Mouse (Mus musculus) limb, embryonic 10.5 days (tissue): ENCODE data around the gene Rbm43. TPM values are rescaled to one million over a fixed set of nuclear protein-coding genes. Genes with fewer than 3 reads are reported as not detected.

Source experiments
- DNase-seq: peaks from one replicate; pipeline ENCODE4 v3.0.0-alpha.2; 2017; ENCODE audit warnings: low spot score
- H3K27ac ChIP-seq: fragments of 300-500 bp; sonication (generic); 2 replicates; pipeline ENCODE4 v1.5.1; 2016; ENCODE audit warnings: mild to moderate bottlenecking
- H3K27me3 ChIP-seq: fragments of 300-500 bp; sonication (generic); 2 replicates; pipeline ENCODE4 v1.6.1; 2016; ENCODE audit warnings: low read depth, mild to moderate bottlenecking; ENCODE audit not compliant: poor library complexity, severe bottlenecking
- H3K36me3 ChIP-seq: fragments of 300-500 bp; sonication (generic); 2 replicates; pipeline ENCODE4 v1.6.1; 2016; ENCODE audit warnings: mild to moderate bottlenecking, moderate library complexity
- H3K4me1 ChIP-seq: fragments of 300-500 bp; sonication (generic); 2 replicates; pipeline ENCODE4 v1.6.1; 2016
- H3K4me3 ChIP-seq: fragments of 300-500 bp; sonication (generic); 2 replicates; pipeline ENCODE4 v1.5.1; 2016; ENCODE audit warnings: mild to moderate bottlenecking, moderate library complexity
- H3K9me3 ChIP-seq: fragments of 300-500 bp; sonication (generic); replicated peaks from 2 replicates; pipeline ENCODE4 v1.6.1; 2016; ENCODE audit warnings: mild to moderate bottlenecking
- WGBS: fragments of 180-500 bp; shearing (Covaris S2); methylation state at CpG from one replicate; pipeline ENCODE4 v1.1.7; 2016; 5-methylcytosine and 5-hydroxymethylcytosine counted together
- polyA plus RNA-seq: library from polyadenylated mRNA; unstranded; fragments of >200 nt; fragmentation: Nextera tagmentation; extraction: Ambion mirVana; gene quantifications from 2 replicates; pipeline ENCODE4 v1.2.1, GENCODE M21; 2016

Gene Rbm43
- polyA plus RNA-seq, 1 experiment from 2014 or later, result 9.0 TPM

DNA sequence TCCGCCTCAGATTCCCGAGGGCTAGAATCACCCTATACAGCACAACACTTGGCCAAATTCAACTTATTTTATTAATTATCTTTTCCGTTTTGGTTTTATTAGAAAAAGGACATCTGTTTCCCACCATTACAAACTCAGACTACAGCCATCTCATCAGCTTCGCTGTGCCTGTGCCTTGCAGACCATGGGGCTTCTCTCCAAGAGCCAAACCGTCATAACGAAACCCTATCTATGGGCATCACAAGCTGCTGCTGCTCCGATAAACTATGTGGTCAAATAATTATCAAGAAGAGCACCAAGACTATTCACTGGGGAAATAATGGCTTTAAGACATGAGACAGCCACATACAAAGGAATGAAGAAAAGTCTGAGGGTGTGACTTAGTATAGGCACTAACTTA lies 6.9 kb upstream of the Rbm43 start:
- Histone ChIP-seq H3K36me3 (no peaks in the 10 kb centered on the region), H3K27ac (no peak overlapping the region), H3K9me3 (no peaks in the 10 kb centered on the region)

DNA sequence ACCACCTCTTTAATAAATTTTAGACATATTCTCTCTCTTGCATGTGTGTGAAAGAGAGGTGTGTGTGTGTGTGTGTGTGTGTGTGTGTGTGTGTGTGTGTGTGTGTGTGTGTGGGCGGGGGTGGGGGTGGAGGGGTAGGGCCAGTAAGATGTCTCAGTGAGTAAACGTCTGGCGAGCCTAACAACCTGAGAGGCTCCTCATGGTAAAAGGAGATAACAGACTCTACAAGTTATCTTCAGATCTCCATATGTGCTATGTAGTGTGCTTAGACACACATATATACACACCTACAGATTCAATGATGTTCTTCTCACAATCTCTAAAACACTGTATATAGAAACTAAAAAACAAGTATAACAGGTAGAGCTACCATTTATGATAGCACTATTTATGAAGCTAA lies 3.8 kb upstream of the Rbm43 start:
- no peaks in the 10 kb centered on the region for H3K36me3 ChIP-seq
- peaks cover 17% of the 10 kb centered on the region for H3K4me1 ChIP-seq
- H3K27me3 ChIP-seq, result peaks cover 4% of the 10 kb centered on the region; the same call in 1 of the 2 replicates
- H3K27ac ChIP-seq, result no peak overlapping the region
- WGBS, result 81% methylated on average over 3 of the region's 3 CpGs
- no peak for DNase-seq
- H3K9me3 ChIP-seq, result no peaks in the 10 kb centered on the region
- H3K4me3 ChIP-seq, result no peak overlapping the region

More for the DNA sequence above, 6.9 kb upstream of the Rbm43 start:
- Histone ChIP-seq H3K27me3 (no peaks in the 10 kb centered on the region), H3K4me3 (no peak overlapping the region), H3K4me1 (no peaks in the 10 kb centered on the region)
- WGBS, result 91% methylated on average over 7 of the region's 7 CpGs
- no peak for DNase-seq

- DNase-seq, result no peak
- WGBS, result 75% methylated on average over 6 of the region's 6 CpGs
- Histone ChIP-seq H3K27me3 (peaks cover 4% of the 10 kb centered on the region; the same call in 1 of the 2 replicates), H3K4me3 (no peak overlapping the region), H3K36me3 (no peaks in the 10 kb centered on the region), H3K27ac (no peak overlapping the region), H3K9me3 (no peaks in the 10 kb centered on the region), H3K4me1 (peaks cover 21% of the 10 kb centered on the region)
Observed at GRCm38 (mm10) chr2:51937004-51937403, 2.0 kb upstream of the Rbm43 start.

DNA sequence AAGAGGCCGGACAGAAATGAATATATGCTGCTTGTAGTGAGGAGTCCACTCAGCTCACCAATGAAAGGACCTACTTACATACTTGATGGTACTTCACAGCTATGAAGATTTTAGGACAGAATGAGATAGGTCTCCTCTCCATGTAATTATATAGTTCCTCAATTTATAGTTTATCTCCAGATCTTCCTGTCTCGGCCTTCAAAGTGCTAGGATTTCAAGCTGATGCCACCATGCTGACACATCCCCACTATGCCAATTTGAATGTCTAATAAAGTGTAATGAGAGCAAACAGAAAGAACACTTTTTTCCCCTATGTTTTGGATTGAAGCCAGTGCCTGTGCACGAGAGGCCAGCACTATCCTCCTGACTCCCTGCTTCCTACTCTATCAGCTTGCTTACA lies 1.6 kb upstream of the Rbm43 start:
- WGBS, result 88% methylated on average over 3 of the region's 3 CpGs
- Histone ChIP-seq H3K4me1 (peaks cover 21% of the 10 kb centered on the region), H3K27me3 (peaks cover 4% of the 10 kb centered on the region; the same call in 1 of the 2 replicates), H3K4me3 (no peak overlapping the region), H3K9me3 (no peaks in the 10 kb centered on the region), H3K27ac (no peak overlapping the region), H3K36me3 (no peaks in the 10 kb centered on the region)
- no peak for DNase-seq

GRCm38 (mm10) chr2:51935921-51936320 lies 958 bp upstream of the Rbm43 start:
- Histone ChIP-seq H3K36me3 (peaks cover under 1% of the 10 kb centered on the region; the same call in 1 of the 2 replicates), H3K27me3 (peaks cover 4% of the 10 kb centered on the region; the same call in 1 of the 2 replicates), H3K4me1 (peaks cover 21% of the 10 kb centered on the region), H3K9me3 (no peaks in the 10 kb centered on the region), H3K27ac (no peak overlapping the region), H3K4me3 (no peak overlapping the region)
- WGBS, result 90% methylated on average over 7 of the region's 7 CpGs
- no peak for DNase-seq

GRCm38 (mm10) chr2:51933341-51934134 lies 1.4 kb downstream of the Rbm43 start:
- Histone ChIP-seq H3K27ac (no peak overlapping the region), H3K4me1 (peaks cover 21% of the 10 kb centered on the region), H3K4me3 (peak overlapping the region; percentile 62), H3K27me3 (peaks cover 4% of the 10 kb centered on the region; the same call in 1 of the 2 replicates), H3K36me3 (peaks cover 11% of the 10 kb centered on the region), H3K9me3 (no peaks in the 10 kb centered on the region)
- no peak for DNase-seq
- 26% methylated on average over 11 of the region's 12 CpGs for WGBS

DNA sequence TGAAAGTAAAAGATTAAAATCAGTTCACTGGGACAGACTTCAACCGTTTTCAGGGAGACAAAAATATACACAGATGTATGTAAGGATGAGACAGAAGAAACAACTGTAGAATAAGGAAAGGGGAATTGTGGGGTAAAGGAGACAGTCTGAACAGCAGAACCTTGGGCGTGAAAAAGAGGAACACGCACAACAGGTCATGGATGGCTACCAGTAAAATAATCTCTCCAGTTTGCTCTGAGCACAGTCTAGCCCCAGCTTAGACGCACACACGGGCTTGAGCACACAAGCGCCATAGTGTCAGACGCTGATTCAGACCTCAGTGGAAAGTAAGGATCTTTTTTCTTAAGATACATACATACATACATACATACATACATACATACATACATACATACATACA lies 3.7 kb downstream of the Rbm43 start:
- 93% methylated on average over 7 of the region's 7 CpGs for WGBS
- H3K27me3 ChIP-seq, result peaks cover 4% of the 10 kb centered on the region; the same call in 1 of the 2 replicates
- no peaks in the 10 kb centered on the region for H3K9me3 ChIP-seq
- no peak overlapping the region for H3K27ac ChIP-seq
- H3K4me1 ChIP-seq, result peaks cover 21% of the 10 kb centered on the region
- H3K4me3 ChIP-seq, result no peak overlapping the region
- H3K36me3 ChIP-seq, result peaks cover 11% of the 10 kb centered on the region
- no peak for DNase-seq

DNA sequence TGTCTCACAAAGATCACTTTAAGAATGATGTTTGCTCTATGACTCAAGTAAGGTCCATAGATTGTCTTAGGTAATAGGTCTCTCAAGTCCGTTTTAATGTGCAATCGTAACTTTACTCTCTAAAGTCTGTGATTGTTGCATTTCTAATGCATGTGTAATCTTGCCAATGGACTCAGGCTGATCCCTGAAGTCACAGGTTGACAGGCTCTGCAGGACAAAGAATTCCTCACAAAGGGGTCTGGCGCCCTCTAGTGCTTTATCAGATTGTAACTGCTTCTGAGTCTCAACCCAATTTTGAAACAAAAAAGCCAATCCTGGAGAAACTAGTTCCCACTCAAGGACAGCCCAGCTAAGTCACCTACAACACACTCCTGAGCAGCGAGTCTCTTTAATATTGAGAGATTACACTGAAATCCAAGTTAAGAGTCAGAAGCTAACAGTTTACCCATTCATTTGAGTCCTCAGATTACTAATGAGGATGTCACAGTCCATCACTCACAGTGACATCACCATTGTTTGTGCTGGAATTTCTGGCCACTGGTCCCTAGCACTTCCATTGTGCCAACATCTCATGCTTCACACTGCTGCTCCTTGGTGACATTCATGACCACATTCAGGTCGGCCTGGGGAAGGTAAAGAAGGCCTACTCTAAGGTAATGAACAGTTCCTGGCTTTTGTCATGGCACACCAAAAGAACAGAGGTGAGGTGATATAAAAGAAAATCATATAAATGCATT lies 19.9 kb downstream of the Rbm43 start:
- DNase-seq, result peak; percentile 82
- Histone ChIP-seq H3K9me3 (no peaks in the 10 kb centered on the region), H3K27ac (no peak overlapping the region), H3K27me3 (no peaks in the 10 kb centered on the region), H3K4me1 (peaks cover 16% of the 10 kb centered on the region), H3K36me3 (no peaks in the 10 kb centered on the region), H3K4me3 (no peak overlapping the region)
- 17% methylated on average over 5 of the region's 5 CpGs for WGBS

GRCm38 (mm10) chr2:51914532-51914931 lies 20.4 kb downstream of the Rbm43 start:
- H3K36me3 ChIP-seq, result no peaks in the 10 kb centered on the region
- DNase-seq, result no peak
- peaks cover 16% of the 10 kb centered on the region for H3K4me1 ChIP-seq

DNA sequence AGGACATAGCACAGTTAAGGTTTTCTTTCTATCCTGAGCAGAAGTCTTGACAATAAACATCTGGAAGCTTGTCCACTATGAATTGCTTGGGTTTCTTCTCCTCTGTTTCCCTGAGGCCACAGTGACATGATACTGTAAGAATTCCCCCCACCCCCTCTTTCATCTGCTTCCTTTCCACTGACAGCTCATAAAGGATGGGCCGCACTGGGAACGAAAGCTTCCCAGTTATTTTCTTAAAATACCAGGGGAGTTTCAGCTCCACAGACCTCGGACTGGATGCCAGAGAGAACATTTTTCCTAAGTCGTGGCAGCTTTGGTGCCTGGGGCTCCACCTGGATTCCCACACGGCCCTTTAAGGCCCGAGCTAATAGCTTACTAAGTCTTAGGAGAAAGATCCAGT lies 22.2 kb downstream of the Rbm43 start:
- WGBS, result 19% methylated on average over 6 of the region's 6 CpGs
- DNase-seq, result no peak
- Histone ChIP-seq H3K27me3 (no peaks in the 10 kb centered on the region), H3K36me3 (no peaks in the 10 kb centered on the region), H3K4me1 (peaks cover 16% of the 10 kb centered on the region), H3K4me3 (no peak overlapping the region), H3K27ac (peak overlapping the region; percentile 44), H3K9me3 (no peaks in the 10 kb centered on the region)

More at GRCm38 (mm10) chr2:51914532-51914931, 20.4 kb downstream of the Rbm43 start:
- no peaks in the 10 kb centered on the region for H3K27me3 ChIP-seq
- H3K9me3 ChIP-seq, result no peaks in the 10 kb centered on the region
- no peak overlapping the region for H3K27ac ChIP-seq
- no peak overlapping the region for H3K4me3 ChIP-seq
- 62% methylated on average over 7 of the region's 7 CpGs for WGBS

- Histone ChIP-seq H3K27me3 (no peaks in the 10 kb centered on the region), H3K9me3 (no peaks in the 10 kb centered on the region), H3K27ac (no peak overlapping the region), H3K36me3 (no peaks in the 10 kb centered on the region), H3K4me3 (no peak overlapping the region), H3K4me1 (peaks cover 21% of the 10 kb centered on the region)
- DNase-seq, result no peak
- 73% methylated on average over 2 of the region's 2 CpGs for whole genome bisulfite sequencing
Observed at GRCm38 (mm10) chr2:51911864-51912263, 23.1 kb downstream of the Rbm43 start.

GRCm38 (mm10) chr2:51907538-51908110 lies 27.3 kb downstream of the Rbm43 start:
- Histone ChIP-seq H3K27me3 (no peaks in the 10 kb centered on the region), H3K4me1 (peaks cover 15% of the 10 kb centered on the region), H3K4me3 (no peak overlapping the region), H3K27ac (0 out of 2 replicates have a peak overlapping the region, but pooled peaks have one; percentile 27), H3K36me3 (no peaks in the 10 kb centered on the region), H3K9me3 (no peaks in the 10 kb centered on the region)
- 79% methylated on average over 4 of the region's 4 CpGs for WGBS
- no peak for DNase-seq

GRCm38 (mm10) chr2:51905637-51906036 lies 29.3 kb downstream of the Rbm43 start:
- H3K27me3 ChIP-seq, result no peaks in the 10 kb centered on the region

More at GRCm38 (mm10) chr2:51905637-51906036, 29.3 kb downstream of the Rbm43 start:
- 87% methylated on average over 8 of the region's 8 CpGs for WGBS
- H3K9me3 ChIP-seq, result no peaks in the 10 kb centered on the region
- H3K27ac ChIP-seq, result no peak overlapping the region
- no peak for DNase-seq
- H3K36me3 ChIP-seq, result no peaks in the 10 kb centered on the region
- peaks cover 9% of the 10 kb centered on the region for H3K4me1 ChIP-seq
- no peak overlapping the region for H3K4me3 ChIP-seq
